Mouse (Mus musculus) ES-E14 (cell line): Measurements from ENCODE around the gene Gm33543.

Source experiments
- CHD2 ChIP-seq: IDR thresholded peaks from 2 replicates; pipeline ENCODE4 v1.6.1; 2014; ENCODE audit warnings: mild to moderate bottlenecking, low read depth, low read length, inconsistent platforms
- ZNF384 ChIP-seq: IDR thresholded peaks from 2 replicates; pipeline ENCODE4 v1.6.1; 2012; ENCODE audit warnings: low read depth, low read length, inconsistent platforms

- TF ChIP-seq CHD2, result peak; percentile 6; the same call in 1 of the 2 replicates
- TF ChIP-seq ZNF384, result no peak
Measured at GRCm38 (mm10) chr10:95883761-95884517, 41.2 kb upstream of the Gm33543 start.
